Mouse (Mus musculus) liver, embryonic 11.5 days (tissue): ENCODE data around the gene Slc34a3. TPM values are rescaled to one million over a fixed set of nuclear protein-coding genes. Genes with fewer than 3 reads are reported as not detected.

Experiments used
- ATAC-seq: fragments of 200-750 bp; cut with Nextera tagmentation; replicated peaks from 2 replicates; pipeline ENCODE4 v1.8.0; 2017; ENCODE audit warnings: moderate number of reproducible peaks, mild to moderate bottlenecking, moderate TSS enrichment, moderate library complexity; ENCODE audit not compliant: low FRiP score
- DNase-seq: peaks from one replicate; pipeline ENCODE4 v3.0.0-alpha.2; 2017; ENCODE audit warnings: low spot score
- H3K27ac ChIP-seq: fragments of 300-500 bp; sonication (generic); 2 replicates; pipeline ENCODE4 v1.5.1; 2014; ENCODE audit warnings: mild to moderate bottlenecking, low read depth, low read length, control low read depth
- H3K27me3 ChIP-seq: fragments of 300-500 bp; sonication (generic); replicated peaks from 2 replicates; pipeline ENCODE4 v1.6.1; 2014; ENCODE audit warnings: low read length, mixed read lengths; ENCODE audit not compliant: control insufficient read depth, insufficient read depth
- H3K36me3 ChIP-seq: fragments of 300-500 bp; sonication (generic); 2 replicates; pipeline ENCODE4 v1.6.1; 2014; ENCODE audit warnings: mild to moderate bottlenecking, low read length, moderate library complexity, mixed read lengths; ENCODE audit not compliant: control insufficient read depth, insufficient read depth
- H3K4me1 ChIP-seq: fragments of 300-500 bp; sonication (generic); replicated peaks from 2 replicates; pipeline ENCODE4 v1.6.1; 2014; ENCODE audit warnings: low read length, mixed read lengths; ENCODE audit not compliant: control insufficient read depth, insufficient read depth
- H3K4me2 ChIP-seq: fragments of 300-500 bp; sonication (generic); 2 replicates; pipeline ENCODE4 v1.6.1; 2014; ENCODE audit warnings: mild to moderate bottlenecking, control low read depth, moderate library complexity
- H3K4me3 ChIP-seq: fragments of 300-500 bp; sonication (generic); 2 replicates; pipeline ENCODE4 v1.5.1; 2014; ENCODE audit warnings: low read depth, low read length, control low read depth
- H3K9ac ChIP-seq: fragments of 300-500 bp; sonication (generic); 2 replicates; pipeline ENCODE4 v1.6.1; 2014; ENCODE audit warnings: low read depth, low read length, control low read depth
- H3K9me3 ChIP-seq: fragments of 300-500 bp; sonication (generic); 2 replicates; pipeline ENCODE4 v1.6.1; 2016; ENCODE audit warnings: low read length, inconsistent platforms, mixed read lengths; ENCODE audit not compliant: control insufficient read depth
- WGBS: fragments of 180-500 bp; shearing (Covaris S2); extraction: QIAGEN DNeasy Blood & Tissue Kit; methylation state at CpG from one replicate; pipeline ENCODE4 v1.1.7; 2014; 5-methylcytosine and 5-hydroxymethylcytosine counted together
- polyA plus RNA-seq: library from polyadenylated mRNA; unstranded; fragments of >200 nt; fragmentation: Nextera tagmentation; extraction: Ambion mirVana; gene quantifications from 2 replicates; pipeline ENCODE4 v1.2.1, GENCODE M21; 2014

Slc34a3 gene
- polyA plus RNA-seq, 1 experiment from 2014 or later = 0.07 TPM

GRCm38 (mm10) chr2:25233421-25233820 lies 743 bp downstream of the Slc34a3 start:
- H3K4me2 ChIP-seq = no peak overlapping the region
- 31% methylated on average over 4 of the region's 4 CpGs for WGBS
- peaks cover 24% of the 10 kb centered on the region for H3K4me1 ChIP-seq
- DNase-seq (no peak), ATAC-seq (no peak)
- no peak overlapping the region for H3K27ac ChIP-seq
- H3K4me3 ChIP-seq = no peak overlapping the region
- no peaks in the 10 kb centered on the region for H3K36me3 ChIP-seq
- H3K9me3 ChIP-seq = no peaks in the 10 kb centered on the region
- H3K9ac ChIP-seq = no peak overlapping the region
- H3K27me3 ChIP-seq = no peaks in the 10 kb centered on the region; the same call in 1 of the 2 replicates

GRCm38 (mm10) chr2:25231038-25231437 lies 3.1 kb downstream of the Slc34a3 start:
- no peaks in the 10 kb centered on the region; the same call in 1 of the 2 replicates for H3K27me3 ChIP-seq
- H3K4me2 ChIP-seq = no peak overlapping the region
- no peak overlapping the region for H3K4me3 ChIP-seq
- DNase-seq (no peak), ATAC-seq (no peak)
- WGBS = 67% methylated on average over 12 of the region's 12 CpGs
- peaks cover 16% of the 10 kb centered on the region for H3K4me1 ChIP-seq
- H3K27ac ChIP-seq = no peak overlapping the region
- H3K9ac ChIP-seq = no peak overlapping the region
- no peaks in the 10 kb centered on the region for H3K36me3 ChIP-seq
- H3K9me3 ChIP-seq = no peaks in the 10 kb centered on the region

- H3K36me3 ChIP-seq = no peaks in the 10 kb centered on the region
- H3K9ac ChIP-seq = no peak overlapping the region
- ATAC-seq = no peak
- H3K4me1 ChIP-seq = peaks cover 19% of the 10 kb centered on the region
- H3K4me2 ChIP-seq = no peak overlapping the region
- no peak overlapping the region for H3K4me3 ChIP-seq
- H3K27ac ChIP-seq = no peak overlapping the region
- H3K27me3 ChIP-seq = no peaks in the 10 kb centered on the region; the same call in 1 of the 2 replicates
- WGBS = 83% methylated on average over 7 of the region's 7 CpGs
- no peaks in the 10 kb centered on the region for H3K9me3 ChIP-seq
- DNase-seq = no peak
Observed at GRCm38 (mm10) chr2:25230581-25230980, 3.6 kb downstream of the Slc34a3 start.

- Histone ChIP-seq H3K27ac (no peak overlapping the region), H3K9ac (no peak overlapping the region), H3K4me3 (no peak overlapping the region), H3K4me2 (no peak overlapping the region), H3K9me3 (no peaks in the 10 kb centered on the region), H3K4me1 (peaks cover 21% of the 10 kb centered on the region), H3K27me3 (no peaks in the 10 kb centered on the region; the same call in 1 of the 2 replicates), H3K36me3 (no peaks in the 10 kb centered on the region)
- 79% methylated on average over 5 of the region's 5 CpGs for WGBS
- DNase-seq (no peak), ATAC-seq (no peak)
Observed at GRCm38 (mm10) chr2:25229582-25229981, 4.6 kb downstream of the Slc34a3 start.

GRCm38 (mm10) chr2:25228995-25229530 lies 5.1 kb downstream of the Slc34a3 start:
- Histone ChIP-seq H3K27ac (no peak overlapping the region), H3K4me2 (peak overlapping the region; percentile 64), H3K9me3 (no peaks in the 10 kb centered on the region), H3K36me3 (no peaks in the 10 kb centered on the region), H3K4me3 (peak overlapping the region; percentile 39; the same call in 1 of the 2 replicates), H3K4me1 (peaks cover 19% of the 10 kb centered on the region), H3K27me3 (no peaks in the 10 kb centered on the region; the same call in 1 of the 2 replicates), H3K9ac (no peak overlapping the region; the same call in 1 of the 2 replicates)
- 69% methylated on average over 6 of the region's 6 CpGs for WGBS
- DNase-seq (no peak), ATAC-seq (no peak)

- Histone ChIP-seq H3K9me3 (no peaks in the 10 kb centered on the region), H3K4me3 (peak overlapping the region; percentile 39), H3K4me1 (peaks cover 13% of the 10 kb centered on the region), H3K27me3 (no peaks in the 10 kb centered on the region; the same call in 1 of the 2 replicates), H3K4me2 (peak overlapping the region; percentile 64), H3K27ac (peak overlapping the region; percentile 36; the same call in 1 of the 2 replicates), H3K36me3 (peaks cover 1% of the 10 kb centered on the region; the same call in 1 of the 2 replicates), H3K9ac (peak overlapping the region; percentile 62)
- under 1% methylated on average over 7 of the region's 7 CpGs for WGBS
- ATAC-seq = peak; percentile 39
- DNase-seq = peak; percentile 78
Observed at GRCm38 (mm10) chr2:25228431-25228889, 5.7 kb downstream of the Slc34a3 start.

- ATAC-seq (no peak), DNase-seq (no peak)
- H3K4me2 ChIP-seq = no peak overlapping the region
- no peaks in the 10 kb centered on the region for H3K9me3 ChIP-seq
- no peak overlapping the region for H3K27ac ChIP-seq
- H3K4me3 ChIP-seq = no peak overlapping the region
- H3K36me3 ChIP-seq = peaks cover 5% of the 10 kb centered on the region; the same call in 1 of the 2 replicates
- 93% methylated on average over 4 of the region's 4 CpGs for WGBS
- H3K9ac ChIP-seq = no peak overlapping the region
- H3K4me1 ChIP-seq = peaks cover 6% of the 10 kb centered on the region
- no peaks in the 10 kb centered on the region; the same call in 1 of the 2 replicates for H3K27me3 ChIP-seq
Observed at GRCm38 (mm10) chr2:25227406-25227805, 6.8 kb downstream of the Slc34a3 start.

- H3K4me1 ChIP-seq = peaks cover 6% of the 10 kb centered on the region
- no peak for DNase-seq
- H3K9me3 ChIP-seq = no peaks in the 10 kb centered on the region
- no peaks in the 10 kb centered on the region for H3K27me3 ChIP-seq
- no peak overlapping the region for H3K4me3 ChIP-seq
- H3K36me3 ChIP-seq = peaks cover 5% of the 10 kb centered on the region; the same call in 1 of the 2 replicates
- ATAC-seq = no peak
- no peak overlapping the region for H3K9ac ChIP-seq
- no peak overlapping the region for H3K27ac ChIP-seq
- H3K4me2 ChIP-seq = no peak overlapping the region
- 89% methylated on average over 5 of the region's 5 CpGs for WGBS
Observed at GRCm38 (mm10) chr2:25226864-25227263, 7.3 kb downstream of the Slc34a3 start.

GRCm38 (mm10) chr2:25225811-25226379 lies 8.3 kb downstream of the Slc34a3 start:
- Histone ChIP-seq H3K4me1 (peaks cover 6% of the 10 kb centered on the region), H3K27me3 (no peaks in the 10 kb centered on the region), H3K9ac (peak overlapping the region; percentile 74), H3K36me3 (peaks cover 9% of the 10 kb centered on the region), H3K4me2 (peak overlapping the region; percentile 68), H3K9me3 (no peaks in the 10 kb centered on the region), H3K4me3 (peak overlapping the region; percentile 82), H3K27ac (peak overlapping the region; percentile 95)
- DNase-seq (no peak), ATAC-seq (no peak)
- WGBS = 77% methylated on average over 8 of the region's 8 CpGs
